In genomic region chr4:128678564-128679217, GRCm38 (mm10) we compare ENCODE assay signal across 11 mouse cellular contexts. TPM values are rescaled to one million over a fixed set of nuclear protein-coding genes. Genes with fewer than 3 reads are reported as not detected.
DNase-seq lines count a peak whose midpoint lies in the region; ATAC-seq lines count a peak whose summit lies in the region.
"Had no signal": no experiment of that assay in that cellular context is flagged by ENCODE, and none has a peak within 500 bp of the region (broad histone marks: within the 10 kb centered on the region; RNA-seq: fewer than 3 reads in every experiment).

No protein-coding gene starts in this region.

- peak; percentile 21; the same call in 1 of the 2 replicates for ATAC-seq in forebrain, embryonic 13.5 days
- no peak; the same call in 1 of the 2 replicates for ATAC-seq in limb, embryonic 13.5 days (ENCODE audit: low FRiP score, low read depth)
- no peak for ATAC-seq in activated CD4-positive, CD25-positive, alpha-beta regulatory T cell, adult 4 months
- ATAC-seq in monocyte, adult 5-6 weeks (replicated peaks; ENCODE audit: insufficient number of reproducible peaks, low FRiP score, low TSS enrichment, poor library complexity, severe bottlenecking): no peak

- H3K36me3 ChIP-seq in embryonic facial prominence, embryonic 10.5 days (replicated peaks): no peaks in the 10 kb centered on the region
- H3K36me3 ChIP-seq in forebrain, embryonic 13.5 days (ENCODE audit: poor library complexity, severe bottlenecking): no peaks in the 10 kb centered on the region
- H3K36me3 ChIP-seq in limb, embryonic 13.5 days: no peaks in the 10 kb centered on the region
- H3K36me3 ChIP-seq: heart, embryonic 15.5 days had no signal

- H3K27ac ChIP-seq in embryonic facial prominence, embryonic 10.5 days (replicated peaks): peak overlapping the region; percentile 79
- peak overlapping the region; percentile 69 for H3K27ac ChIP-seq in forebrain, embryonic 13.5 days
- peak overlapping the region; percentile 70; the same call in 1 of the 2 replicates for H3K27ac ChIP-seq in limb, embryonic 13.5 days
- H3K27ac ChIP-seq: heart, embryonic 15.5 days had no signal

- no peaks in the 10 kb centered on the region for H3K9me3 ChIP-seq in embryonic facial prominence, embryonic 10.5 days
- no peaks in the 10 kb centered on the region for H3K9me3 ChIP-seq in forebrain, embryonic 13.5 days (replicated peaks)
- H3K9me3 ChIP-seq in limb, embryonic 13.5 days: no peaks in the 10 kb centered on the region
- H3K9me3 ChIP-seq: heart, embryonic 15.5 days had no signal

- H3K4me2 ChIP-seq in forebrain, embryonic 13.5 days: peak overlapping the region; percentile 39
- peak overlapping the region; percentile 30; the same call in 1 of the 2 replicates for H3K4me2 ChIP-seq in limb, embryonic 13.5 days (replicated peaks)
- H3K4me2 ChIP-seq: heart, embryonic 15.5 days had no signal

- WGBS in embryonic facial prominence, embryonic 10.5 days: 49% methylated on average over 13 of the region's 13 CpGs
- WGBS in forebrain, embryonic 13.5 days: 39% methylated on average over 13 of the region's 13 CpGs
- 45% methylated on average over 13 of the region's 13 CpGs for WGBS in limb, embryonic 13.5 days

- H3K27me3 ChIP-seq in embryonic facial prominence, embryonic 10.5 days (replicated peaks; ENCODE audit: low read depth, poor library complexity, severe bottlenecking): no peaks in the 10 kb centered on the region
- no peaks in the 10 kb centered on the region for H3K27me3 ChIP-seq in forebrain, embryonic 13.5 days
- H3K27me3 ChIP-seq in limb, embryonic 13.5 days: no peaks in the 10 kb centered on the region
- H3K27me3 ChIP-seq: heart, embryonic 15.5 days had no signal

- H3K4me1 ChIP-seq in embryonic facial prominence, embryonic 10.5 days: peaks cover 44% of the 10 kb centered on the region
- H3K4me1 ChIP-seq in forebrain, embryonic 13.5 days: peaks cover 19% of the 10 kb centered on the region
- H3K4me1 ChIP-seq in limb, embryonic 13.5 days: peaks cover 34% of the 10 kb centered on the region
- H3K4me1 ChIP-seq: heart, embryonic 15.5 days had no signal

- peak overlapping the region; percentile 45 for H3K9ac ChIP-seq in forebrain, embryonic 13.5 days
- peak overlapping the region; percentile 0; the same call in 1 of the 2 replicates for H3K9ac ChIP-seq in limb, embryonic 13.5 days
- H3K9ac ChIP-seq: heart, embryonic 15.5 days had no signal

- peak overlapping the region; percentile 32; the same call in 1 of the 2 replicates for H3K4me3 ChIP-seq in embryonic facial prominence, embryonic 10.5 days
- H3K4me3 ChIP-seq in forebrain, embryonic 13.5 days: no peak overlapping the region
- H3K4me3 ChIP-seq in limb, embryonic 13.5 days: no peak overlapping the region
- H3K4me3 ChIP-seq: heart, embryonic 15.5 days had no signal

- peak; percentile 49 for DNase-seq in embryonic facial prominence, embryonic 10.5 days (ENCODE audit: low spot score)
- DNase-seq in neural tube, embryonic 10.5 days (ENCODE audit: extremely low spot score, low spot score): peak; percentile 34
- no peak for DNase-seq in left cerebral cortex, adult 11 months (ENCODE audit: low spot score)
- DNase-seq: cerebellum, adult 11 months; kidney, adult 9 months; thymus, postnatal 25 days had no signal

RNA-seq across cellular contexts. Expression of gene Phc2, which starts 24.2 kb away (rescaled TPM):
- 69.5 and 84.4 TPM in 2 replicates for polyA plus RNA-seq in embryonic facial prominence, embryonic 10.5 days (2016; fragmentation: Nextera tagmentation; extraction: Ambion mirVana)
- 34.9 and 38.2 TPM in 2 replicates for polyA plus RNA-seq in forebrain, embryonic 13.5 days (2015; fragmentation: Nextera tagmentation; extraction: Ambion mirVana)
- 35.7 and 45.4 TPM in 2 replicates for polyA plus RNA-seq in limb, embryonic 13.5 days (2015; fragmentation: Nextera tagmentation; extraction: Ambion mirVana)
- 10 to 100 TPM; 12.2 to 14.2 TPM for polyA plus RNA-seq in activated CD4-positive, CD25-positive, alpha-beta regulatory T cell, adult 4 months (2017; shearing (Covaris generic))
- total RNA-seq in monocyte, adult 5-6 weeks (2017): 15.0 to 31.5 TPM (median 22.9 TPM) in 3 replicates
